Mouse (Mus musculus): ENCODE results near the gene Gm16427. TPM values are rescaled to one million over a fixed set of nuclear protein-coding genes. Genes with fewer than 3 reads are reported as not detected.

Gene Gm16427
- not detected for total RNA-seq (2023)

DNA sequence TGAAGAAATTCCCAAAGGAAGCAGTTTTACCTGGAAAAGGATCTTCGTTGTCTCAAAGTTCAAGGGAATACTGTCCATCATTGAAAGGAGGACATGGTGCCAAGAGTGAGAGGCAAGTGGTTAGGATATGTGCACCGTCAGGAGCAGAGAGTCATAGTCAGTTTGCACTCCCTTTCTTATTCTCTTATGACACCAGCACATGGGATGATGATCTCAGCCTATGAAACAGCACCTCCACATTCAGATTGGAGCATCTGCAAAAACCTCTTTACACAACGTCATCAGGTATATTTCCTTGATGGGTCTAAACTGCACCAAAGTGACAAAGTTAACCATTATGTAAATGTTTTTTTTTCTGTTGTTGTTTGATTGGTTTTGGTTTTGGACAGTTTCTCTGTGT lies at the start of gene Gm16427:
Gene Gm16427, minus strand, starts transcription at position 101 of the 400 bp plus-strand sequence.

Other genes starting within 250 kb of the Gm16427 start
- not detected for gene C87414, start 131.4 kb upstream of the Gm16427 start, total RNA-seq (2023)